Mouse (Mus musculus): ENCODE results near the gene Gm28047.

Gm28047 gene

DNA sequence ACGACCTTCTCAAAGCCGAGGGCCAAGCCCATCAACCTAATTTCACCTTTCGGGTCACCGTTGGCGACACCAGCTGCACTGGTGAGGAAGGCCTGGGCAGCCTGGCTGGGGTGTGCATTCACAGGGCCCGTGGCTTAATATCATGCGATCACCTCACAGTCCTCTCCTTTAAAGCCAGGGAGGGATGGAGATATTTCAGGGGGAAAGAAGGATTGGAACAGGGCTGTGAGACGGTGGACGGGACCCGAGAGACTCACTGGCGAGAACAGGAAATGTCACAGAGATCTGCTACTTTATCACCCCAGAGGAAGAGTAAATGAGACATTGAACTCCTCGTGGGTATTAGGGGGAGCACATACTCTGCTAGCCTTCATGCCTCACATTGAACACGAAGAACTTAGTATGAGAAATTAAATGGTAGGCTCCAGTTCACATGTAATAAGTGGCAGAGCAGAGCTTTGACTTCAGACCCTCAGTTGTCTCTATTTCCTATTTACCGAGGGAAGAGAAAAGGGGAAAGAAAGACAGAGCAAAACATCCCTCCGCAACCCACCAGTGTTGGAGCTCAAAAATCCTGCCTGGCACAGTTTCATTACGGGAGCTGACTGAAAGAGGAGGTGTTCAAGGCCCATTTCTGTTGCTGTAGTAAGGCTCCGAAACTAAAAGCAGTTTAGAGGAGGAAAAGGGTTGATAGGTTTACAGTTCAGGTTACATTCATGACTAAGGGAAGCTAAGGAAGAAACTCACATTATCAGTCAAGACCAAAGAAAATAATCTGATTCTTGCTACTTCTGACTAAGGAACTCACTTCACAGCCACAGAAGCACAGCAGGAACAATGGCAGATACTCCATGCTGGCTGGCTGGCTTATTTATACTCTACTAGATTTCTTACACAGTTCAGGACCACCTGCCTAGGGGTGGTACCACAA, 105.4 kb downstream of the Gm28047 start:
- in situ Hi-C loops (cut with MboI; ENCODE audit: low pct_unique_long_range_greater_than_20kb in 1 of 2, low sequenced_read_pairs in 2 of 2, unreplicated experiment in 1 of 2) = no loop called here

DNA sequence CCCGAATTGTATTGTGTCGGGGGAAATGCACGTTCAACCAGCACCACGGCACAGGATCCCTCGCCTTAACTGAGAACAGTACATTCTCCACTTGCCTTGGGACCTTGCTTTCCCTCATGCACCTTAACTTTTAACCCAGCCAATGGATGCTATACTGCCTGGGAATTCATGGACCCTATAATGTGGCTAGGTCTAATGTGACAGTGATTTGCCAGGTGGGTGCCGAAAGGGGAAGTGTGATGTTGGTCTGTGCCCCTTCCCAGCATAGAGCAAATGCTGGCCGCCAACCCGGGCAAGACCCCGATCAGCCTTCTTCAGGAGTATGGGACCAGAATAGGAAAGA, 106.0 kb downstream of the Gm28047 start:
- in situ Hi-C loops (cut with MboI; ENCODE audit: low pct_unique_long_range_greater_than_20kb in 1 of 2, low sequenced_read_pairs in 2 of 2, unreplicated experiment in 1 of 2) = no loop called here

DNA sequence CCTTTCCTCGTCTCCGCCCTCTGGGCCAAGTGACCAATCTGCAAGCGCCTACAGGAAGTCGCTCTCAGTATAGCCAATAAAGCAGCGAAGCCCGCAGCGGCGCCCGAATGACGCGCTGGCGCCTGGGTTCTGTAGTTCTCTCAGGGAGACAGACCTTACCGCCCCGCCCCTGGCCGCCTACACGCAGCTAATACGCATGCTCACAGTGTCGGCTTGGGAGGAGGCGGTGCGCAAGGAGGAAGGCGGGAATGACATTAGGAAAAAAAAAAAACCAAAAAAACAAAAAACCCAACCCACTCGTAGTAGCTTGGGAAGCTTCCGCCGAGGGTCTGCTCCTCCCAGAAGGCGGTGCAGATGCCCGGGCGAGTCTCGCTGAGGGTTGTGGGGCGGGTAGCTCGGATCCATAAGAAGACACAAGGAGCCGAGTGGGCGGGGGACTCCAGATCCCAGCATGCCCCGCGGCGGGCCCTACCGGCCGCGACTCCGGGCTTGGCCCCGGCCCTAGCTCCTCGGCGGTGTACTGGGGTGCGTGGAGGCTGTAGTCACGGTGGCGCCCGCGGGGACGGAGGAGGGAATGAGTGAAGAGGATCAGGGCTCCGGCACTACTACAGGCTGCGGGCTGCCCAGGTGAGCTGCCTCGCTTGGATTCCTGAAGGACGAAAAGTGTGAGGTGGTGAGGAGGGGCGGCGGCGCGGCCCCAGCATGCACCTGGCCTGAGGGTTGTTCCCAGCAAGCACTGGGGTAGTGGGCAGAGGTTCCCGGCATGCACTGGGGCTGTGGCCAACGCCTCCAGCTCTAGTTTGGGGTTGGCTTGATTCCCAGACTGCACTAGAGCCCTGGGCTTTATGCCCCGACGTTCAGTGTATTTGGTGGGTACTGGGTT, 106.7 kb downstream of the Gm28047 start, which contains the start of gene Tarbp2:
TSS of gene Tarbp2 (plus strand) at position 217 of the 883 bp plus-strand sequence.
- in situ Hi-C loops (cut with MboI; ENCODE audit: low pct_unique_long_range_greater_than_20kb in 1 of 2, low sequenced_read_pairs in 2 of 2, unreplicated experiment in 1 of 2) = no loop called here

DNA sequence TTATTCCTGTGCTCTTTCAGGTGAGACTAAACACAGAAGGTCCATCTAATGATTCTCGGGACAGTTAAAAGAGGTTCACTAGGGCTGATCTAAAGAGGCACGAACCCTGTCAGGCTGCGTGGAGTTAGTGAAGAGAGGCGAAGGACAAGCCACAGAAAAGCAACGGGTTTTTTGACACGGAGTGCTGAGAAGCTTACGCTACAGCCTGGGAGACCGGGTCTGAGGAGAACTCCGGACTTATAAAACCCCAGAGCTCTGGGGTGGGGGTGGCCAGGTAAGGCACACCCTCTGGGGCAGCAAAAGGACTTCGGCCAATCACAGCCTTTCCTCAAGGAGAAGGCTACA, 107.3 kb downstream of the Gm28047 start:
- in situ Hi-C loops (cut with MboI; ENCODE audit: low pct_unique_long_range_greater_than_20kb in 1 of 2, low sequenced_read_pairs in 2 of 2, unreplicated experiment in 1 of 2) = no loop called here

DNA sequence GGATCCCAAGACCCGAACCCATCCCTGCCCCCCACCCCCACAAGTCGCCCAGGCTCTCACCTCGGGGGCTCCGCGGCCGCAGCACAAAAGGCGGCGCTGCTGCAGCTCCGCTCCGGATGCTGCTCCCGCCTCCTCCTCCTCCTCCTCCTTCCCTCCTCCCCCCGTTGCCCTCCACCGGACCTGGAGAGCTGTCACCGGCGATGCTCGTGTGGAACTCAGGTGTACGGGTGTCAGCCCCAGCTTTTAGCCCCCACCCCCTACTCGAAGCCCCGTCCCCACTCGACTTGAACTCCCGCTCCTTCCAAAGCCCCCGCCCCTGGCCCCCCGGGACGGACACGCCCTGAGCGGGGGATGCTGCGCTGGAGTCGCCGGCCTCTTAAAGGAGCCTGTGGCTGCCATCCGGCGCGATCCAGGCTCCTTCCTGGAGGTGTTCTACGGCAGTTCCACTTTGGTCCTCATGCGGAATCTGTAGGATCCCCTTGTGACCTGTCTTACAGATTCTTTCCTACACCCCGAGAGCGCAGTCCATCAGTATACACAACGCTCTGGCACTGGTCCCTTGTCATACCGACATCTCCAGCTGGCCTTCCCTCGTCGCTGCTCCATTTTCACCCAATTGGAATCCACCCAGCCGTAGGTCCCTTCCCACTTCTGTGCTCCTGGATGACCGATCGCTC, 108.0 kb downstream of the Gm28047 start, which contains the start of gene Map3k12:
TSS of gene Map3k12 (minus strand) at position 337 of the 677 bp plus-strand sequence.
- in situ Hi-C loops (cut with MboI; ENCODE audit: low pct_unique_long_range_greater_than_20kb in 1 of 2, low sequenced_read_pairs in 2 of 2, unreplicated experiment in 1 of 2) = no loop called here

DNA sequence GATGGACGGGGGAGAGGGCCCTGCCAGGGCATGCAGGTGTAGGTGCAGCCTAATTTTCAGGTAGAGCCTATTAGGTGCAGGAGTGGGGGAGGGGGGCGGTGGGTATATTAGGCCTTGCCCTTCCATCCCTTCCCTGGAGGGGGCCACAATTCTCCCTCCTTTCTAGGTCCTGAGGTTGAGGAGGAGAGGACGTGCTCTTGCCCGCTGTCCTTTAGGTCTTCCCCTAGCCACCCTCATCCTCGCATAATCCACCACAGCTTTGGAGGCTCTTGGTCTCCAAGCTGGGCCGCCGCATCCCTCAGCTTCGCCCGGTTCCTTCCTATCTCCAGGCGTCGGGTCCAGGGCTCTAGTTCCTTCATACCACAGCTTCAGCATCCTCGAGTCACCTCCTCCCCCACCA, 108.6 kb downstream of the Gm28047 start:
- in situ Hi-C loops (cut with MboI; ENCODE audit: low pct_unique_long_range_greater_than_20kb in 1 of 2, low sequenced_read_pairs in 2 of 2, unreplicated experiment in 1 of 2) = no loop called here

DNA sequence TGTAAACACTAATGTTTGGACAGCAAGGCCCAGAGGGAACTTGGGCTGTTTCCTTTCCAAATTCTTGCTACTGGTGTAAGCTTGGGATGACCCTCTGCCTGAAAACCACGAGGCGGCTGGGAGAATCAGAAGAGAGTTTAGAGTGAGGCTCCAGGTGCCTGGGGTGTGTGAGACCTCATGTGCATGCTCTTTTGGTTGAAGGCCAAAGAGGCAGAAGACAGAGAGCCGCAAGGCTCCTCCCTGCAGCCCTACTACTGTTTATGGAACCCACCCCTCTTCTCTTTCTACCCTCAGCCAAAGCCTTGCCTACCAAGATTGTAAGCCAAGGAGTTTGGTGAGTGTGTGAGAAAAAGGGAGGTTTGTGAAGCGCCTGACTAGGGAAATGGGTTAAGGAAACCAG, 109.1 kb downstream of the Gm28047 start:
- in situ Hi-C loops (cut with MboI; ENCODE audit: low pct_unique_long_range_greater_than_20kb in 1 of 2, low sequenced_read_pairs in 2 of 2, unreplicated experiment in 1 of 2) = no loop called here

DNA sequence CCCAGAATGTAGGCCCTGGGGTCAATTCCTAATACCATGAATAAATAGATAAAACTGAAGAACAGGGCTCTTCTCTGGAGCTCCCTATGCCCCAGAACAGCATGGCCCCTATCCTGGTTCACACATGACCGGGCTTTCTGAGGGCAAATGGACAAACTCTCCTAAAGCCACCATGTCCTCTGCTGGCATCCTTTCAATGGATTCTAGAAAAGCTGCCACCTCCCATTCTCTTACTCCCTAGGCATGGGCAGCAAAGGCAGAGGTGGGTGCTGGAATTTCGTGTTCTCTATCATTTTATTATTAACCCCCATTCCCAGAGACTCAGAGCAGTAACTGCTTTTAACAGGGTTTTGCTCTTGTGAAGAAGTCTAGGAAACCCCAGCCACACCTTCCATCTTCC, 109.6 kb downstream of the Gm28047 start:
- in situ Hi-C loops (cut with MboI; ENCODE audit: low pct_unique_long_range_greater_than_20kb in 1 of 2, low sequenced_read_pairs in 2 of 2, unreplicated experiment in 1 of 2) = no loop called here

DNA sequence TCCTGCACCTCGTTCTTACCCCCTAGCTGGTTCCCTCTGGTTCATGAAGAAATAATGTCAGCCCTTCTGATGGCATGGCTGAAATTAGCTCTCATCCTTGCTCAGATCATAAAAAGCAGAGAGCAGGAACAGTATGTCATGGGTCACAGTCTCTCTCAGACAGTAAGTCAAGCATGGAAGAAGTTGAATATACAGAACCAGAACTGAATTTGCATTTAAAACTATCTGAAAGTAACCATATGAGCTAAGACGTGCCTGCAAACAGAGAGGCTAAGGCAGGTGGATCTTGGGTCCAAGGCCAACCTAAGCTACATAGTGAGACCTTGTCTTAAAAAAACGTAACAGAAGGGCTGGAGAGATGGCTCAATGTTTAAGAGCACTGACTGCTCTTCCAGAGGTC, 111.9 kb downstream of the Gm28047 start:
- in situ Hi-C loops (cut with MboI; ENCODE audit: low pct_unique_long_range_greater_than_20kb in 1 of 2, low sequenced_read_pairs in 2 of 2, unreplicated experiment in 1 of 2) = no loop called here

DNA sequence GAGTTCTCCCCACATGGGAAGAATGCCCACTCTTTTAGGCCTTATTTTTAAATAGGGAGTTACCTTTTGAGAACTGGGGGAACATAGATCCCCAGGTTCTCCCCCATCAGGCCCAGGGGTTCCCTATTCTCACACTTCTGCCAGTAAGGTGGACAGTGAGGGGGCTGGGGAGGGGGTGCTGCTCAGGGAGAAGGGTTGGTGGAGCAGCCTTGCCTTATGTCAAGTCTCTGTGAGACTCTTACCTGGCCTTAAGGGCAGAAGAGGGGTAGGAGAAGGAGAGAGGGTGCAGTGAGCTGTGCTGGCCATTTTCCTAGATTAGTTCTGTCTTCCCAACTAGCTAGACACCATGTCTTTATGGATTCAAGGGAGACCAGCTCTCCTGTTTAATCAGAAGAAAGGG, 112.4 kb downstream of the Gm28047 start:
- in situ Hi-C loops (cut with MboI; ENCODE audit: low pct_unique_long_range_greater_than_20kb in 1 of 2, low sequenced_read_pairs in 2 of 2, unreplicated experiment in 1 of 2) = no loop called here

DNA sequence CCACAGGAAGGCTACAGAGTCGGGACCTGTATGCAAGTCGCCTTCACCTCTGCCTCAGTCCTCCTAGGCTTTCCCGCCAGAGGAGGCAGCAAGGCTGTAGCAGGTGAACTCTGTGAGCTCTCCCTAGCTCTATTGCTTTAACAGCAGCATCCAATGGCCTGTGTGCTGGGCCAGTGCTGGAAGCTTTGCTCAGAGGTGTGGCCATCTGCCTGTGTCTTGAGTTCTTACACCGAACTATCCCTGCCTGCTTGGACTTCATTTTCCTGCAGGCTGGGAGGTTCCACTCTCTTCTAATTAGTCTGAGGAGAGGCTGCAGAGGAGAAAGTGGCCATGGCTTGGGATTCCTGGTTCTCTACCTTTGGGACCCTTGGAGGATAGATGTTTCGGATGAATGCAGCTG, 112.9 kb downstream of the Gm28047 start:
- in situ Hi-C loops (cut with MboI; ENCODE audit: low pct_unique_long_range_greater_than_20kb in 1 of 2, low sequenced_read_pairs in 2 of 2, unreplicated experiment in 1 of 2) = no loop called here

DNA sequence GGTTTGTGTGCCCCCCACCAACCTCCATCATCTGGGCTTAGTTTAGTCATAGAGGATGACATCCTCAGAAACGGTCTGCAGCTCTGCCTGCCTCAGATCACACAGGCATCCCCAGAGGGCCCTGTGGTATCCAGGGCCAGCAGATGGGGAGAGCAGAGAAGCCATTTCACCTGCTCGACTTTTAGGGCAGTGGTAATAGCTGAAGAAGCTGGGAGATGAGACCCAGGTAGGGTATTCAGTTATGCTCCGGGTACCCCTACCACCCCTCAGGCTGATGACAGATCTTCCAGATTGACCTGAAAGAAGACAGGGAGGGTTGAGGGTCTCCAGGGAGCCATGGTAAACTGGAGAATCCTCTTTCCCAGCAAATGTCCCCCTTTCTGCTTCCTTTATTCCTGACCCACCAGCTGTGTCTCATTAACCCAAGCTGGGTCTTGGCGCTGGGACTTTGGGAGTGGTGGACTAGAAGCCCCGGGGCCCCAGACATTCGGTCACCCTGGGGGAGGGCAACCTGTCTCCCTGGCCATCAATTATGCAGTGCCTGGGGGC, 113.5 kb downstream of the Gm28047 start:
- in situ Hi-C loops (cut with MboI; ENCODE audit: low pct_unique_long_range_greater_than_20kb in 1 of 2, low sequenced_read_pairs in 2 of 2, unreplicated experiment in 1 of 2) = no loop called here

DNA sequence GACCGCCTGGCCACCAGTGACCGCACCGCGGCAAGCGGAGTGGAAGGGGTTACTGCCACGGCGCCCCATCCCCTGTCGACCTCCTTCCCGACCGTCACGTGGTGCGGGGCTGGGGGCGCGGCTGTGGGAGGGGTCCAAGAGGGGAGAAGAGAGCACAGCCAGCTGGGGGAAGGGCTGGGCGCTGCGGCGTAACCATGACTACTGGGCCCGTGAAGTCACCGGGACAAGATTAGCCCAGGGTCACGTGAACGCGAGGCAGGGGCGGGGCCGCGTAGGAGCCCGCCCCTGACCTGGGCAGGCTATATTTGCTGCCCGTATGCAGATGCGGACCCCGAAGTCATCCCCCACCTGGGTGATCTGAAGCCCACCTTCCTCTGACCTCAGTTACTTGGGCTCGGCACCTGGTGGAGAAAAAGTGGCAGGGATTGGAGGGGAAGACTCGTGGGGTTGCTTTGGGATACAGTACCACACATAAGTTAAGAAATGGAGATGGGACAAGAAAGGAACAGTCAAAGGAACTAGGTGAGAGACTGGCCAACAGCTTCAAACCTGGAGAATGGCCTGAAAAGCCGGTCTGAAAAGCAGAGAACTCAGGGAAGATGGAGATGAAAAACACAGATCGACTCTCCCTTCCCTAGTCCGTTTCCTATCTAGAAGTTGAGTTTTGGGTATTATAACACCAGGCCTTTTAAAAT, 114.1 kb downstream of the Gm28047 start:
- in situ Hi-C loops (cut with MboI; ENCODE audit: low pct_unique_long_range_greater_than_20kb in 1 of 2, low sequenced_read_pairs in 2 of 2, unreplicated experiment in 1 of 2) = no loop called here

DNA sequence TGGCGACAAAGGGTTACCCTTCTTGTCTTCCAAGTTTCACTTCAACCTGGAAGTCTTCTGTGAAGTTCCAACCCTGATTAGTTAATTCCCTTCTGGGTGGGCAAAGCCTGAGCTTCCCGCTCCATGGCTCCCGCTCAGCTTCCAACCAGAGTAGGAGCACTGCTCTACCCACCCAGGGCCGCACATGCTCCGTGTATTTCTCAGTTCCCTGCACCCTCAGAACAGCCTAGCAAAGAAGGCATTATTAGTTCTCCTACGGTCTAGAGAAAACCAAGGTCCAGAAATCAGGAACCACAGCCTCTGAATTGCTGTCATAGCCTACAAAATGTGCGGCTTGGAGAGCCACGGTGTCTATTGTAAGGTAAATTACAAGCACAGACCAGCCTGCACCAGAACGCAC, 114.8 kb downstream of the Gm28047 start:
- in situ Hi-C loops (cut with MboI; ENCODE audit: low pct_unique_long_range_greater_than_20kb in 1 of 2, low sequenced_read_pairs in 2 of 2, unreplicated experiment in 1 of 2) = no loop called here

DNA sequence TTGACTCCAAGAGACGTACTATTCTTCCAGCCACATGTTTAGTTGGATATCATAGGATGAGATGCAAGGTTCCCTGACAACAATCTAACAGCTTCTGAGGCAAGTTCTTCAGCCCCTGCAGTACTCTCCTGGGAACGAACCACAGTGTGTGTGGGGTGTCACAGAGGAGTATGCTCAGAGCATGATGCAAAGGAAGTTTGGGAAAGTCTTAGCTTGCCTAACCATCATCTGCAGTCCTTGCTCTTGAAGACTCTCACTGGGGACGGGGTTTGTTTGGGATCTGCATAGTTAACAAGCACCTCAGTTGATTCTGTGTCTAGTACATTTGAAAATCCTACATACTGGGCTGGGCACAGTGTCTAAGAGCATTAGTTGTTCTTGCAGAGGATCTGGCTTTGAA, 116.5 kb downstream of the Gm28047 start:
- in situ Hi-C loops (cut with MboI; ENCODE audit: low pct_unique_long_range_greater_than_20kb in 1 of 2, low sequenced_read_pairs in 2 of 2, unreplicated experiment in 1 of 2) = loop anchor here in 1 of 2 experiments (10.0 kb wide), 1 partner anchor 424 kb away; no protein-coding TSS in a partner anchor

DNA sequence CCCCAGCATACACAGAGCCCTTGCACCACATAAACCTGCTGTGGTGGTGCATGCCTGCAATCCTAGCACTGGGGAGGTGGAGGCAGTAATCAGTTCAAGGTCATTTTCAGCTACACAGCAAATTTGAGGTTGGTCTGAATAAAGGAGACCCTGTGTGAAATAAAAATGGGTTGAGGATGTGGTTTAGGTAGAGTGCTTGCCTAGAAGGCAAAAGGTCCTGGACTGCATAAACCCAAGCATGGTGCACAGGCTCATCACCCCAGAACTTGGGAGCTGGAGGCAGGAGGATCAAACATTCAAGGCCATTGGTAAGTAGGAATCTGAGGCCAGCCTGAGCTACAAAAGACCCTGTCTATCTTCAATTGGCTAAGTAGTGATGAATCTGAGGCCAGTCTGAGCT, 117.3 kb downstream of the Gm28047 start:
- in situ Hi-C loops (cut with MboI; ENCODE audit: low pct_unique_long_range_greater_than_20kb in 1 of 2, low sequenced_read_pairs in 2 of 2, unreplicated experiment in 1 of 2) = loop anchor here in 1 of 2 experiments (10.0 kb wide), 1 partner anchor 423 kb away; no protein-coding TSS in a partner anchor

DNA sequence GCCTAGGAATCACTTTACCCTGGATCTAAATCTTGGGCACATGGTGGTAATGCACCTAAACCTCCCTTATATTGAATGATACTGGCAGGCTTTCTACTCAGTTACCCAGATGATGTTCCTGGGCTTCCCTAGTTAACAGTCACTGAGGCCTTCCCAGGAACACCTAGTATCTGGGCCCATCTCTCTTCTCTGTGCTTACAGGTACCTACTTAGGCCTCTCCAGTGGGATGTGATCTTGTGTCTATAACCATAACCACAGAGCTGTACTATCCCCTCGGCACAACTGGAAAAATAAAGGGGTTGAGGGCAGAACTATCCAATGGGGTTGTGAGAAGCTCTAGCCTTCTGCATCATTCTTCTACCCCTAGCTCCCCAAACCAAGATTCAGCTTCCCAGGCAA, 118.0 kb downstream of the Gm28047 start:
- in situ Hi-C loops (cut with MboI; ENCODE audit: low pct_unique_long_range_greater_than_20kb in 1 of 2, low sequenced_read_pairs in 2 of 2, unreplicated experiment in 1 of 2) = loop anchor here in 1 of 2 experiments (10.0 kb wide), 1 partner anchor 422 kb away; no protein-coding TSS in a partner anchor

DNA sequence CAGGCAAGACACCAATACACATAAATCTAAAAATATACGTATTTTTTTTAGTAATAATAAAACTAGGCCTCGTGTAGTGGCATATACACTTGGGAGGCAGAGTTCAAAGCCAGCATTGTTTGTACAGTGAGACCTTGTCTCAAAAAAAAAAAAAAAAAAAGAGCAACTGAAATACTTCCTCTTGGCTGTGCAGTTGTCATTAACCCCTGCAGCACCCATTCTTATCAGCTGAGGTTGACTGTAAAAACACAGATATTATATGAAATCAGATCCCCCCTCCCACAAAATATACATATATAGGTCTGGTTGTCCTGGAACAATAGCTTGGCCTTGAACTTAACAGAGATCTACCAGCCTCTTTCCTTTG, 118.4 kb downstream of the Gm28047 start:
- in situ Hi-C loops (cut with MboI; ENCODE audit: low pct_unique_long_range_greater_than_20kb in 1 of 2, low sequenced_read_pairs in 2 of 2, unreplicated experiment in 1 of 2) = loop anchor here in 1 of 2 experiments (10.0 kb wide), 1 partner anchor 422 kb away; no protein-coding TSS in a partner anchor
